Mouse (Mus musculus) Patski (cell line): ENCODE measurements around the gene Pate2. TPM values are rescaled to one million over a fixed set of nuclear protein-coding genes. Genes with fewer than 3 reads are reported as not detected.

Experiments
- ATAC-seq: fragments of 100-300 bp; one replicate; pipeline ENCODE4 v1.8.0; 2021
- CTCF ChIA-PET: fragments of 350-600 bp; sonication (Branson Sonifier 250); formaldehyde crosslinking; loops from one replicate; lab custom pipeline; 2022; ENCODE audit warnings: inconsistent platforms; lab: Charles Lee
- POLR2A ChIA-PET: fragments of 350-600 bp; sonication (Branson Sonifier 250); formaldehyde crosslinking; loops from one replicate; lab custom pipeline; 2022; ENCODE audit warnings: antibody characterized with exemption, inconsistent platforms; lab: Charles Lee
- DNase-seq: peaks from one replicate; pipeline ENCODE4 v3.0.0-alpha.2; 2011; ENCODE audit warnings: low read depth, low spot score
- H3K27me3 ChIP-seq: fragments of 371-371 bp; one replicate; pipeline ENCODE4 v1.5.1; 2021
- CTCF ChIP-seq: fragments of 100-300 bp; IDR thresholded peaks from one replicate; pipeline ENCODE4 v1.5.1; 2021
- in situ Hi-C: fragments of 300-500 bp; cut with MboI; formaldehyde crosslinking; loops from 3 replicates; pipeline ENCODE4 v1.11.1; 2018; ENCODE audit warnings: low pct_unique_long_range_greater_than_20kb, mixed read lengths
- polyA plus RNA-seq: library from polyadenylated mRNA; unstranded; gene quantifications from one replicate; pipeline ENCODE4 v1.2.3, GENCODE M21; 2021

Gene Pate2
- polyA plus RNA-seq, 1 experiment from 2014 or later: 0.28 TPM

DNA sequence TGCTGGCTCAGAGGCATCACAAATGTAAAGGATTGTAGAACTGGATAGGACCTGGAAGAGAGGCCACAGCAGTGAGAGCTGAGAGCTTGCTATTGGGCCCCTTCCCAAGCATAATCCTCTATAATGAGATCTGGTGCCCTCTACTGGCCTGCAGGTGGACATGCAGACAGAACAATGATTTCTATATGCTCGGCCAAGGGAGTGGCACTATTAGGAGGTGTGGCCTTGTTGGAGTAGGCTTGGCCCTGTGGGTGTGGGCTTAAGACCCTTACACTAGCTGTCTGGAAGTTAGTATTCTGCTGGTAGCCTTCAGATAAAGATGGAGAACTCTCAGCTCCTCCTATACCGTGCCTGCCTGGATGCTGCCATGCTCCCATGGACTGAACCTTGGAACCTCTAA lies 35.0 kb upstream of the Pate2 start:
- ATAC-seq: peak; percentile 84
- no peaks in the 10 kb centered on the region for H3K27me3 ChIP-seq
- no peak for DNase-seq
- POLR2A ChIA-PET: interaction anchor here (1.3 kb wide), 1 partner anchor 11 kb away, joined by 6 read pairs; no protein-coding TSS in a partner anchor
- TF ChIP-seq CTCF: peak; percentile 94
- CTCF ChIA-PET: interaction anchor here (0.6 to 4.8 kb wide), 17 partner anchors 8 to 318 kb away, joined by 3 to 54 read pairs (median 3); partner anchors contain the start of gene Gm1113
- in situ Hi-C loops: loop anchor here (10.0 to 25.0 kb wide), 2 partner anchors 340 to 498 kb away; no protein-coding TSS in a partner anchor

DNA sequence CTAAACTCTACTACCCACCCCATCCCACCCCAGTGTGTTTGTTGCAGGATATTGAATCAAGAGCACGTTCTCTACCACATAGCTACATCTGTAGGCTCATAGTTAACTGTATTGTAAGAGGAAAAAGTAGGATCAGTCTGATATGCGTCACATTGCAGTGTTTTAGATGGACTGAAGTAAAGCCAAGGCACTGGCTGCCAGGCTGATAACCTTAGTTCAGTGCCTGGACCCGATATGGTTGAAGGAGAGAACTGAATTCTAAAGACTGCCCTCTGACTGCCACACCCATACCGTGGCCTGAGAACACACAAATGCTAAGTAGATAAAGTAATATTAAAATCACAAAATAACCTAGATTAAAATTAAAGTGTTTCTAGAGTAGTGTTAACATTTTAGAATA lies 34.2 kb upstream of the Pate2 start:
- no peak for DNase-seq
- no peak for ATAC-seq
- POLR2A ChIA-PET: no interaction called here
- H3K27me3 ChIP-seq: no peaks in the 10 kb centered on the region
- no peak for TF ChIP-seq CTCF
- in situ Hi-C loops: loop anchor here (10.0 to 25.0 kb wide), 2 partner anchors 341 to 499 kb away; no protein-coding TSS in a partner anchor
- CTCF ChIA-PET: interaction anchor here (1.2 to 4.8 kb wide), 2 partner anchors 190 to 252 kb away, joined by 3 to 54 read pairs; no protein-coding TSS in a partner anchor

DNA sequence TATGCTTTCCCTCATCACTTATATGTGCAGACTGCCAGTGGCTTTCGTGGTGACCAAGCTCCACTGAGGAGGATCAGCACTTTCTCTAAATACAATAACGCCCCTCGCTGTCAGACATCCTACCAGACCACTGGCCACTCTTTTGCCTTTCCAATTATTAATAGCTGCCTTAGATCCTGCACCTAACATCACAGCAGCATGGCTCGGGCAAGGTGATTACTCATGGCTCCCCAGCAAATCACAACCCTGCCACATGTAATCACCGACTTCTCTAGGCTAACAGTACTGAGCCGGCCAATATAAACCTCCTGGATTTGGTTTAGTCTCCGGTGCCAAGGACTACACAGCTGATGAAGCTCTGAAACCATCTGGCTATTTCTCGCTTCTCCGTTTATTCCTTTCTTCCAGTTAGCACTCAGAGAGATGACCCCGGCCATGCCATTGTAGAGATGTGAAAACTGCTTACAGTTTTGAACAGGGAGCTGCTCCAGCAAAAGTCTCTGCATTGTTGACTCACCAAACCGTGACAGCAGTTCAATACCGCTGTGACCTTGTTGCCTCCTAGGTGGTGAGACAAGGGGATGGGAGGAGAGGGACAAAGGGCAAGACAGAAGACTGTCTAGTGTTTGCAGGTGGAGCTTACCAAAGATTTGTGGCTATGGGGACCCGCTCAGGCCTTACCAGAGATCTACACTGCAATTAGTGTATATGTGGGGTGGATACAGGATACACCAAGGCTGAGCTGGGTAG lies 30.9 kb upstream of the Pate2 start:
- ChIA-PET CTCF (interaction anchor here (0.8 to 3.5 kb wide), 7 partner anchors 8 to 262 kb away, joined by 3 to 21 read pairs (median 3); no protein-coding TSS in a partner anchor), POLR2A (no interaction called here)
- in situ Hi-C loops: loop anchor here (10.0 to 25.0 kb wide), 2 partner anchors 344 to 502 kb away; no protein-coding TSS in a partner anchor
- H3K27me3 ChIP-seq: no peaks in the 10 kb centered on the region
- DNase-seq (no peak), ATAC-seq (no peak)
- TF ChIP-seq CTCF: no peak

DNA sequence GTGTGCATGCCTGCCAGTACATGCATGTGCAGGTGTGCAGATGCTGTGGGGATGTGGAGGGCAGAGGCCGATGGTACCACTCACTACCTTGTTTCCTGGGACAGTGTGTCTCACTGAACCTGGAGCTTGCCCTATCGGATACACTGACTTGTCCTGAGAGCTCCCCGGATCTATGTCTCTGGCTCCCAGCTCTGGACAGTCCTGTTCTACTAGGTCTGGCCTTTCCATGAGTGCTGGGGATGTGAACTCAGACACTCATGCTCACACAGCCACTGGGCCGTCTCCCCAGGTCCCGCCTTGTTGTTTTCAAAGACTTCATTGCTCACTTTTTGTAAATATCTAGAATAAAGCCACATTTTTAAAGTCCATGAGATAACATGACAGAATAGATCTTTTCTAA lies 29.1 kb upstream of the Pate2 start:
- DNase-seq (no peak), ATAC-seq (no peak)
- in situ Hi-C loops: loop anchor here (25.0 kb wide), 1 partner anchor 504 kb away; no protein-coding TSS in a partner anchor
- POLR2A ChIA-PET: interaction anchor here (0.6 kb wide), 1 partner anchor 348 kb away, joined by 4 read pairs; no protein-coding TSS in a partner anchor
- TF ChIP-seq CTCF: no peak
- no peaks in the 10 kb centered on the region for H3K27me3 ChIP-seq
- CTCF ChIA-PET: interaction anchor here (0.7 to 3.0 kb wide), 10 partner anchors 15 to 342 kb away, joined by 3 to 15 read pairs (median 6); partner anchors contain the start of genes Srpr and Tirap

DNA sequence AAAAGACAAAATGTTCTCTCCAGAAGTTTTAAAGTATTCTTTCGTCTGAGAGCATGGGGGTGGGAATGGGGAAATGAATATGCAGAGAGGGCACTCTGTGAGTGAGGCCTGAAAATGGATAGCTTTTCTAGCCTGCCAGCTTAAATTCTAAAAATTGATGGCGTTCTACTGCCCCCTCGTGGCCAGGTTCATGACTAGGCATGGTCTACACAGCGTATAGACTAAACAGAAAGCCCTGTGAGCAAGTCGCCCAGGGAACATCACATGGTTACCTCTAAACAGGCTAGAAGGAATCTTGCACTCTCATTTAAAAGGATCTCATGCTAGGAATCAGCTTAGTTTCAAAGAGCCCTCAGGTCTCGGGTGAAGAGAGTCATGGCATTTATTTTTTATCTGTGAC lies 28.6 kb upstream of the Pate2 start:
- H3K27me3 ChIP-seq: no peaks in the 10 kb centered on the region
- POLR2A ChIA-PET: interaction anchor here (0.6 kb wide), 2 partner anchors 251 to 348 kb away, joined by 3 to 4 read pairs; no protein-coding TSS in a partner anchor
- TF ChIP-seq CTCF: peak; percentile 85
- DNase-seq: no peak
- CTCF ChIA-PET: interaction anchor here (0.7 to 3.0 kb wide), 10 partner anchors 18 to 342 kb away, joined by 3 to 15 read pairs (median 6); partner anchors contain the start of genes Srpr and Tirap
- ATAC-seq: peak; percentile 86
- in situ Hi-C loops: loop anchor here (25.0 kb wide), 1 partner anchor 504 kb away; no protein-coding TSS in a partner anchor

DNA sequence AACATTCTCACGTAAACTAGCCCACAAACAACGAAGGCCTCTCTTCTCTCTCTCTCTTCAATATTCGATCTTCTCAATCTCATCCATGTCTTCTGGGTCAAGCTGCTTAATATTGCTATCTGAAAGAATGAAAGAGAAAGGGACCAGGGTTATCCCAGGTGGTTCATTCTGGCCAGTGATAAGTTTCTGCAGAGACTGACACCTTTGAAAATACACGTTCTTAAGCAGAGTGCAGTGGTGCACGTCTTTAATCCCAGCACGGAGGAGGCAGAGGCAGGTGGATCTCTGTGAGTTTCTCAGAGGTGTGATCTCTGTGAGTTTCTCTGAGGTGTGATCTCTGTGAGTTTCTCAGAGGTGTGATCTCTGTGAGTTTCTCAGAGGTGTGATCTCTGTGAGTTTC lies 28.1 kb upstream of the Pate2 start:
- in situ Hi-C loops: loop anchor here (25.0 kb wide), 1 partner anchor 505 kb away; no protein-coding TSS in a partner anchor
- DNase-seq: no peak
- no peak for ATAC-seq
- ChIA-PET CTCF (interaction anchor here (1.0 to 3.0 kb wide), 9 partner anchors 18 to 342 kb away, joined by 3 to 15 read pairs (median 6); partner anchors contain the start of genes Srpr and Tirap), POLR2A (interaction anchor here (0.6 kb wide), 1 partner anchor 251 kb away, joined by 3 read pairs; no protein-coding TSS in a partner anchor)
- TF ChIP-seq CTCF: no peak
- no peaks in the 10 kb centered on the region for H3K27me3 ChIP-seq

DNA sequence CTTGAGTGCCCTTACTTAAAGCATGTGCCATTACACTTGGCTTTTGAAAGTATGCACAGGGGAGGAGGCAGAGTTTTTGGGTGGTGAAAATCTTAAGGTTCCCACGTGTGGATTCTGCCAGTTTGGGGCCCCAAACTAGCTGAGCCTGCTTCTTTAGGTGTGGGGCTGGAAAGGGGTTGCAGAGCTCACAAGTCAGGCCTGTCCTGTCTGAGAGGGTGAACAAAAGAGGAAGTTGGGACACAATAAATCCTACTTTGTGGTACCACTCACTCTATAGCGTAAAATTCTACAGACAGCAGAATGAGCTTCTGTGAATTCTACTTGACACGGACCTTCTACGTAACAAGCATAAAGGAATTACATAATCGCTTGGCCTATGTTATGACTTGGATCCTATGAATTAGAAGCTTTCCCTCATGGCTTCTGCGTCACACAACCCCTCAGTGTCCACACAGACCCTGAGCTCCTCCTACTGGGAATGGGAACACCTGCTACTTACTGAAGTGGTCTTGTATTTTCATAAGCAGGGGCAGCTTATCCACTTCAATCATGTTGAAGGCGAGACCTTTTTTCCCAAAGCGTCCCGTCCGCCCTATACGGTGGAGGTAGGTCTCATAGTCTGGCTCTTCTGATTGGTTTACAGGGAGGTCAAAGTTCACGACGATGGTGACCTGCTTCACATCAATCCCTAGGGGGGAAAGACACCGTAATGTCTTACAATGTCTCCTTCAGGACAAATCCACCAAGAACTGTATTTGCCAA lies 26.8 kb upstream of the Pate2 start:
- ChIA-PET CTCF (interaction anchor here (0.9 to 3.0 kb wide), 5 partner anchors 9 to 263 kb away, joined by 3 to 15 read pairs (median 4); no protein-coding TSS in a partner anchor), POLR2A (no interaction called here)
- in situ Hi-C loops: loop anchor here (25.0 kb wide), 1 partner anchor 506 kb away; no protein-coding TSS in a partner anchor
- TF ChIP-seq CTCF: no peak
- no peak for ATAC-seq
- H3K27me3 ChIP-seq: no peaks in the 10 kb centered on the region
- DNase-seq: no peak

DNA sequence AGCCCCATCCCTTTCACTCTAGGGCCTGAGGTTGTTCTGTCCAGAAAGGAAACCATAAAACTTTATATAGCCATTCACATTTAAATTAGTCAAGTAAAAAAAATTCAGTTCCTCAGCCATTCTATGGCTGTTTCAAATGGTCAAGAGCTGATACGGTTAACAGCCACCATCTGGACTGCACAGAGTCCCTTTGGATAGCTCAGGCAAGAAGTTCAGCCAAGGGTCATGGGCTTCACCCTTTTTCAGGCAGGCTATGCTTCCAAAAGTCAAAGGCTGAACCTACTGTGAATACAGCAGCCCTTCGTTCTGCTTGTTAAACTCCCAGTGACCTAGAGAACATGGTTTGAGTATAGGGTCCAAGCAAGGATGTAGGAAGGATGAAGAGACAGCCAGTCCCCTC lies 25.4 kb upstream of the Pate2 start:
- no peaks in the 10 kb centered on the region for H3K27me3 ChIP-seq
- ATAC-seq (no peak), DNase-seq (no peak)
- in situ Hi-C loops: loop anchor here (25.0 kb wide), 1 partner anchor 507 kb away; no protein-coding TSS in a partner anchor
- CTCF ChIA-PET: interaction anchor here (1.1 kb wide), 1 partner anchor 10 kb away, joined by 3 read pairs; no protein-coding TSS in a partner anchor
- POLR2A ChIA-PET: no interaction called here
- no peak for TF ChIP-seq CTCF

DNA sequence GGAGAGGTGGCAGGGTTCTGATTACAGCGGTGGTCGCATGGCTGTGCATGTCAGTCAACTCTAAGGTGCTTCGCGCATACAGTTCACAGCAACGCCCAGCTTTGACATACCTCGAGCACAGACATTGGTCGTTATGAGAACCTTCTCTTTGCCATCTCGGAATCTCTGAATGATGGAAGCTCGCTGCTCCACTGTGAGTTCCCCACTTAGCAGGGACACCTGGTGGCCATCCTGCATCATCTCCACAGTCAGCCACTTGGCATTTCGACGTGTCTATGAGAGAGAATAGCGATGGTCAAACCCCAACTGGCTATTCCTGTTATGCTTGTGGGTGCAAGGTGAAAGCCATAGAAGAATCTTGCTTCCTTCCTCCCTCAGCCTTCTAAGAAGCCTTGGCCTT lies 24.4 kb upstream of the Pate2 start:
- POLR2A ChIA-PET: no interaction called here
- in situ Hi-C loops: loop anchor here (25.0 kb wide), 1 partner anchor 508 kb away; no protein-coding TSS in a partner anchor
- no peak for ATAC-seq

More for the DNA sequence above, 24.4 kb upstream of the Pate2 start:
- no peak for TF ChIP-seq CTCF
- CTCF ChIA-PET: interaction anchor here (0.7 to 1.1 kb wide), 5 partner anchors 8 to 346 kb away, joined by 3 to 4 read pairs (median 3); partner anchors contain the start of genes Srpr and Tirap
- DNase-seq: no peak
- H3K27me3 ChIP-seq: no peaks in the 10 kb centered on the region
